Mouse (Mus musculus) liver, adult 2 months (tissue): ENCODE data around the gene S1pr2. TPM values are rescaled to one million over a fixed set of nuclear protein-coding genes. Genes with fewer than 3 reads are reported as not detected.
A peak's percentile ranks its signal among the peaks of the same experiment; 100 is the strongest.

Experiments used
- DNase-seq: peaks from one replicate; pipeline ENCODE4 v3.0.0-alpha.2; 2011; ENCODE audit warnings: low read depth, low spot score; ENCODE audit errors: extremely low read depth
- H3K27ac ChIP-seq: fragments of 200-500 bp; replicated peaks from 2 replicates; pipeline ENCODE4 v1.5.1; 2012; ENCODE audit warnings: low read depth, mild to moderate bottlenecking, control low read depth, inconsistent platforms, low read length; ENCODE audit not compliant: insufficient read depth
- H3K27me3 ChIP-seq: fragments of 200-500 bp; 2 replicates; pipeline ENCODE4 v1.6.1; 2012; ENCODE audit warnings: mild to moderate bottlenecking, moderate library complexity, low read length, inconsistent platforms; ENCODE audit not compliant: control insufficient read depth, insufficient read depth
- H3K36me3 ChIP-seq: fragments of 200-500 bp; 2 replicates; pipeline ENCODE4 v1.6.1; 2012; ENCODE audit warnings: low read length, inconsistent platforms; ENCODE audit not compliant: control insufficient read depth, insufficient read depth
- H3K4me1 ChIP-seq: fragments of 200-500 bp; 2 replicates; pipeline ENCODE4 v1.6.1; 2011; ENCODE audit warnings: low read length; ENCODE audit not compliant: control insufficient read depth, insufficient read depth
- H3K4me3 ChIP-seq: fragments of 200-500 bp; 2 replicates; pipeline ENCODE4 v1.5.1; 2011; ENCODE audit warnings: low read depth, mild to moderate bottlenecking, control low read depth, low read length, moderate library complexity; ENCODE audit not compliant: insufficient read depth
- H3K79me2 ChIP-seq: fragments of 200-500 bp; 2 replicates; pipeline ENCODE4 v1.6.1; 2012; ENCODE audit warnings: inconsistent platforms, mild to moderate bottlenecking, low read length, moderate library complexity; ENCODE audit not compliant: control insufficient read depth, insufficient read depth
- H3K9ac ChIP-seq: fragments of 200-500 bp; 2 replicates; pipeline ENCODE4 v1.6.1; 2012; ENCODE audit warnings: low read depth, mild to moderate bottlenecking, control low read depth, inconsistent platforms, low read length
- CTCF ChIP-seq: fragments of 200-500 bp; IDR thresholded peaks from 2 replicates; pipeline ENCODE4 v1.5.1; 2011; ENCODE audit warnings: low read depth, low read length, control low read depth
- POLR2A ChIP-seq: fragments of 200-500 bp; IDR thresholded peaks from 2 replicates; pipeline ENCODE4 v1.6.1; 2011; ENCODE audit warnings: low read length, control low read depth; ENCODE audit not compliant: insufficient read depth; ENCODE audit errors: extremely low read depth
- WGBS: fragments of 180-500 bp; shearing (Covaris S2); methylation state at CpG from one replicate; pipeline ENCODE4 v1.1.7; 2018; 5-methylcytosine and 5-hydroxymethylcytosine counted together
- polyA plus RNA-seq: library from polyadenylated mRNA; depleted of rRNA; stranded (reverse); fragments of >200 nt; gene quantifications from 2 replicates; pipeline ENCODE4 v1.2.3, GENCODE M21; 2012
- total RNA-seq: library from RNA; depleted of rRNA; stranded (reverse); fragments of >200 nt; gene quantifications from 2 replicates; pipeline ENCODE4 v1.2.3, GENCODE M21; 2014

S1pr2 gene
- total and polyA plus RNA-seq, 2 experiments, result 1.2 to 3.9 TPM

- H3K36me3 ChIP-seq, result no peaks in the 10 kb centered on the region
- H3K79me2 ChIP-seq, result peaks cover 4% of the 10 kb centered on the region; the same call in 1 of the 2 replicates
- TF ChIP-seq POLR2A (no peak), CTCF (no peak)
- peak overlapping the region; percentile 92 for H3K9ac ChIP-seq
- 23% methylated on average over 44 of the region's 45 CpGs for WGBS
- H3K4me1 ChIP-seq, result peaks cover 5% of the 10 kb centered on the region
- H3K4me3 ChIP-seq, result peak overlapping the region; percentile 88
- H3K27ac ChIP-seq, result peak overlapping the region; percentile 58
- H3K27me3 ChIP-seq, result no peaks in the 10 kb centered on the region
- no peak for DNase-seq
Measured at GRCm38 (mm10) chr9:20975431-20976215, 958 bp downstream of the S1pr2 start.

- H3K4me3 ChIP-seq, result no peak overlapping the region
Measured at GRCm38 (mm10) chr9:20973682-20974075, 2.9 kb downstream of the S1pr2 start.

GRCm38 (mm10) chr9:20973001-20973681 is 3.4 kb downstream of the S1pr2 start:
- Histone ChIP-seq H3K27ac (no peak overlapping the region), H3K4me1 (peaks cover 5% of the 10 kb centered on the region), H3K4me3 (no peak overlapping the region), H3K79me2 (peaks cover 4% of the 10 kb centered on the region; the same call in 1 of the 2 replicates), H3K27me3 (no peaks in the 10 kb centered on the region), H3K36me3 (no peaks in the 10 kb centered on the region), H3K9ac (peak overlapping the region; percentile 30; the same call in 1 of the 2 replicates)
- DNase-seq, result no peak
- TF ChIP-seq CTCF, result no peak
- no peak for TF ChIP-seq POLR2A
- WGBS, result 89% methylated on average over 4 of the region's 4 CpGs

More at GRCm38 (mm10) chr9:20973682-20974075, 2.9 kb downstream of the S1pr2 start:
- no peak for DNase-seq
- Histone ChIP-seq H3K9ac (no peak overlapping the region), H3K27ac (no peak overlapping the region), H3K4me1 (peaks cover 5% of the 10 kb centered on the region), H3K27me3 (no peaks in the 10 kb centered on the region), H3K36me3 (no peaks in the 10 kb centered on the region), H3K79me2 (peaks cover 4% of the 10 kb centered on the region; the same call in 1 of the 2 replicates)
- TF ChIP-seq POLR2A, result no peak
- 76% methylated on average over 6 of the region's 6 CpGs for whole genome bisulfite sequencing

GRCm38 (mm10) chr9:20972141-20972992 is 4.2 kb downstream of the S1pr2 start:
- peaks cover 4% of the 10 kb centered on the region; the same call in 1 of the 2 replicates for H3K79me2 ChIP-seq
- H3K4me1 ChIP-seq, result peaks cover 2% of the 10 kb centered on the region
- H3K27me3 ChIP-seq, result no peaks in the 10 kb centered on the region
- TF ChIP-seq CTCF (no peak), POLR2A (no peak)
- no peak overlapping the region for H3K4me3 ChIP-seq
- no peak for DNase-seq
- no peak overlapping the region for H3K9ac ChIP-seq
- WGBS, result 79% methylated on average over 28 of the region's 28 CpGs
- H3K27ac ChIP-seq, result peak overlapping the region; percentile 7; the same call in 1 of the 2 replicates
- no peaks in the 10 kb centered on the region for H3K36me3 ChIP-seq

- TF ChIP-seq CTCF, result no peak
- no peak for TF ChIP-seq POLR2A
- Histone ChIP-seq H3K4me3 (no peak overlapping the region), H3K9ac (no peak overlapping the region), H3K27me3 (no peaks in the 10 kb centered on the region), H3K36me3 (no peaks in the 10 kb centered on the region), H3K79me2 (peaks cover 4% of the 10 kb centered on the region; the same call in 1 of the 2 replicates), H3K27ac (no peak overlapping the region), H3K4me1 (no peaks in the 10 kb centered on the region; the same call in 1 of the 2 replicates)
- no peak for DNase-seq
- 84% methylated on average over 7 of the region's 7 CpGs for WGBS
Measured at GRCm38 (mm10) chr9:20971751-20972140, 4.8 kb downstream of the S1pr2 start.
